Mouse (Mus musculus) cortical plate, adult 2 months (tissue): ENCODE measurements at regions not wholly inside any gene's neighbourhood (a gene's known extent, or its start where the extent isn't known, plus 50 kb on each side); places are given as distances from the start of the nearest gene placed in this dataset.

Experiments
- CTCF ChIP-seq: fragments of 200-500 bp; IDR thresholded peaks from 2 replicates; pipeline ENCODE4 v1.5.1; 2011; ENCODE audit warnings: mild to moderate bottlenecking, control low read depth, low read length; ENCODE audit not compliant: insufficient read depth; ENCODE audit errors: extremely low read depth
- POLR2A ChIP-seq: fragments of 200-500 bp; IDR thresholded peaks from 2 replicates; pipeline ENCODE4 v1.6.1; 2011; ENCODE audit warnings: mild to moderate bottlenecking, low read length, control low read depth; ENCODE audit not compliant: insufficient read depth; ENCODE audit errors: extremely low read depth

GRCm38 (mm10) chr19:49739483-49740175, 938.8 kb downstream of the Sorcs1 start:
- TF ChIP-seq CTCF (no peak), POLR2A (no peak)
